Mouse (Mus musculus) liver, postnatal 0 days (tissue): Measurements from ENCODE around the gene Tbc1d22a. TPM values are rescaled to one million over a fixed set of nuclear protein-coding genes. Genes with fewer than 3 reads are reported as not detected.
A peak's percentile ranks its signal among the peaks of the same experiment; 100 is the strongest.
"Not testable (repeated sequence)": the region's sequence is repeated elsewhere in the genome, so short reads cannot be mapped to it uniquely, and the experiment has no call there.

Experiments used
- ATAC-seq: fragments of 200-750 bp; cut with Nextera tagmentation; 2 replicates; pipeline ENCODE4 v1.8.0; 2017; ENCODE audit warnings: mild to moderate bottlenecking, moderate library complexity
- DNase-seq: peaks from one replicate; pipeline ENCODE4 v3.0.0-alpha.2; 2016
- H3K27ac ChIP-seq: fragments of 300-500 bp; sonication (generic); 2 replicates; pipeline ENCODE4 v1.5.1; 2014; ENCODE audit warnings: antibody characterized with exemption, moderate library complexity, mild to moderate bottlenecking, low read depth
- H3K27me3 ChIP-seq: fragments of 300-500 bp; sonication (generic); 2 replicates; pipeline ENCODE4 v1.6.1; 2014; ENCODE audit warnings: low read length, control low read depth, mixed read lengths; ENCODE audit not compliant: insufficient read depth
- H3K36me3 ChIP-seq: fragments of 300-500 bp; sonication (generic); replicated peaks from 2 replicates; pipeline ENCODE4 v1.6.1; 2014; ENCODE audit warnings: mild to moderate bottlenecking, control low read depth, low read length, moderate library complexity, mixed read lengths; ENCODE audit not compliant: insufficient read depth
- H3K4me1 ChIP-seq: fragments of 300-500 bp; sonication (generic); 2 replicates; pipeline ENCODE4 v1.6.1; 2014; ENCODE audit warnings: antibody characterized with exemption, mild to moderate bottlenecking, control low read depth; ENCODE audit not compliant: insufficient read depth
- H3K4me2 ChIP-seq: fragments of 300-500 bp; sonication (generic); 2 replicates; pipeline ENCODE4 v1.6.1; 2014; ENCODE audit warnings: low read depth, mild to moderate bottlenecking, low read length, moderate library complexity, mixed read lengths
- H3K4me3 ChIP-seq: fragments of 300-500 bp; sonication (generic); 2 replicates; pipeline ENCODE4 v1.5.1; 2014; ENCODE audit warnings: low read depth, low read length
- H3K9ac ChIP-seq: fragments of 300-500 bp; sonication (generic); replicated peaks from 2 replicates; pipeline ENCODE4 v1.6.1; 2014; ENCODE audit warnings: mild to moderate bottlenecking, moderate library complexity
- H3K9me3 ChIP-seq: fragments of 300-500 bp; sonication (generic); 2 replicates; pipeline ENCODE4 v1.6.1; 2016; ENCODE audit warnings: mild to moderate bottlenecking, control low read depth, low read length, mixed read lengths
- CTCF ChIP-seq: sonication (generic); IDR thresholded peaks from 2 replicates; pipeline ENCODE4 v1.5.1; 2016; ENCODE audit warnings: antibody characterized with exemption, low read depth
- EP300 ChIP-seq: IDR thresholded peaks from 2 replicates; pipeline ENCODE4 v1.6.1; 2016; ENCODE audit warnings: antibody characterized with exemption, low read depth, mild to moderate bottlenecking
- WGBS: fragments of 180-500 bp; shearing (Covaris S2); extraction: QIAGEN DNeasy Blood & Tissue Kit; methylation state at CpG from one replicate; pipeline ENCODE4 v1.1.7; 2014; ENCODE audit not compliant: insufficient replicate concordance; 5-methylcytosine and 5-hydroxymethylcytosine counted together
- polyA plus RNA-seq: library from polyadenylated mRNA; unstranded; fragments of >200 nt; fragmentation: Nextera tagmentation; extraction: Ambion mirVana; gene quantifications from 2 replicates; pipeline ENCODE4 v1.2.1, GENCODE M21; 2015

Tbc1d22a gene
- polyA plus RNA-seq, 1 experiment from 2014 or later = 6.4 TPM

GRCm38 (mm10) chr15:86188746-86189470, 25.4 kb upstream of the Tbc1d22a start:
- peak overlapping the region; percentile 69 for H3K27ac ChIP-seq
- peak overlapping the region; percentile 6; the same call in 1 of the 2 replicates for H3K4me2 ChIP-seq
- H3K4me3 ChIP-seq = no peak overlapping the region
- WGBS = 50% methylated on average over 10 of the region's 10 CpGs
- no peaks in the 10 kb centered on the region for H3K9me3 ChIP-seq
- H3K27me3 ChIP-seq = no peaks in the 10 kb centered on the region
- DNase-seq = peak; percentile 73
- peaks cover 26% of the 10 kb centered on the region for H3K4me1 ChIP-seq
- H3K36me3 ChIP-seq = no peaks in the 10 kb centered on the region
- no peak overlapping the region for H3K9ac ChIP-seq
- ATAC-seq = peak; percentile 35
- TF ChIP-seq CTCF (no peak), EP300 (peak; percentile 46; the same call in 1 of the 2 replicates)

- Histone ChIP-seq H3K4me2 (no peak overlapping the region), H3K9ac (no peak overlapping the region), H3K27me3 (no peaks in the 10 kb centered on the region), H3K36me3 (no peaks in the 10 kb centered on the region), H3K4me1 (peaks cover 21% of the 10 kb centered on the region), H3K27ac (no peak overlapping the region), H3K4me3 (no peak overlapping the region), H3K9me3 (no peaks in the 10 kb centered on the region)
- no peak for DNase-seq
- 76% methylated on average over 3 of the region's 3 CpGs for WGBS
- TF ChIP-seq EP300 (no peak), CTCF (no peak)
- no peak for ATAC-seq
Observed at GRCm38 (mm10) chr15:86190387-86190786, 23.9 kb upstream of the Tbc1d22a start.

GRCm38 (mm10) chr15:86191505-86191904, 22.8 kb upstream of the Tbc1d22a start:
- TF ChIP-seq CTCF (no peak), EP300 (no peak)
- H3K9ac ChIP-seq = no peak overlapping the region
- no peak overlapping the region for H3K4me3 ChIP-seq
- H3K4me1 ChIP-seq = peaks cover 17% of the 10 kb centered on the region
- ATAC-seq (no peak), DNase-seq (no peak)
- H3K27ac ChIP-seq = peak overlapping the region; percentile 65
- H3K27me3 ChIP-seq = no peaks in the 10 kb centered on the region
- WGBS = 30% methylated on average over 1 of the region's 1 CpGs
- H3K36me3 ChIP-seq = no peaks in the 10 kb centered on the region
- no peaks in the 10 kb centered on the region for H3K9me3 ChIP-seq
- H3K4me2 ChIP-seq = no peak overlapping the region

- no peak overlapping the region for H3K4me3 ChIP-seq
- ATAC-seq (no peak), DNase-seq (no peak)
- H3K36me3 ChIP-seq = no peaks in the 10 kb centered on the region
- H3K27ac ChIP-seq = peak overlapping the region; percentile 65
- H3K4me2 ChIP-seq = no peak overlapping the region
- WGBS = 66% methylated on average over 3 of the region's 3 CpGs
- peaks cover 17% of the 10 kb centered on the region for H3K4me1 ChIP-seq
- H3K9ac ChIP-seq = no peak overlapping the region
- no peaks in the 10 kb centered on the region for H3K9me3 ChIP-seq
- no peaks in the 10 kb centered on the region for H3K27me3 ChIP-seq
- TF ChIP-seq CTCF (no peak), EP300 (no peak)
Observed at GRCm38 (mm10) chr15:86191933-86192332, 22.3 kb upstream of the Tbc1d22a start.

GRCm38 (mm10) chr15:86194676-86195453, 19.4 kb upstream of the Tbc1d22a start:
- WGBS = 79% methylated on average over 55 of the region's 55 CpGs
- peak; percentile 100 for ATAC-seq
- DNase-seq, H3K9me3 ChIP-seq, H3K4me1 ChIP-seq, H3K27ac ChIP-seq, H3K9ac ChIP-seq, H3K27me3 ChIP-seq, H3K4me2 ChIP-seq, H3K36me3 ChIP-seq, H3K4me3 ChIP-seq: not testable (repeated sequence)

GRCm38 (mm10) chr15:86199052-86199451, 15.2 kb upstream of the Tbc1d22a start:
- Histone ChIP-seq H3K9me3 (no peaks in the 10 kb centered on the region), H3K4me3 (no peak overlapping the region), H3K36me3 (no peaks in the 10 kb centered on the region), H3K4me1 (peaks cover 28% of the 10 kb centered on the region), H3K27ac (no peak overlapping the region), H3K4me2 (no peak overlapping the region), H3K27me3 (no peaks in the 10 kb centered on the region), H3K9ac (no peak overlapping the region)
- TF ChIP-seq CTCF (no peak), EP300 (no peak)
- 84% methylated on average over 5 of the region's 5 CpGs for WGBS
- DNase-seq (no peak), ATAC-seq (no peak)
